Mouse (Mus musculus): ENCODE measurements around the gene Slc38a8. TPM values are rescaled to one million over a fixed set of nuclear protein-coding genes. Genes with fewer than 3 reads are reported as not detected.

The Slc38a8 gene
- total RNA-seq, 2 experiments from 2014 or later = not detected

DNA sequence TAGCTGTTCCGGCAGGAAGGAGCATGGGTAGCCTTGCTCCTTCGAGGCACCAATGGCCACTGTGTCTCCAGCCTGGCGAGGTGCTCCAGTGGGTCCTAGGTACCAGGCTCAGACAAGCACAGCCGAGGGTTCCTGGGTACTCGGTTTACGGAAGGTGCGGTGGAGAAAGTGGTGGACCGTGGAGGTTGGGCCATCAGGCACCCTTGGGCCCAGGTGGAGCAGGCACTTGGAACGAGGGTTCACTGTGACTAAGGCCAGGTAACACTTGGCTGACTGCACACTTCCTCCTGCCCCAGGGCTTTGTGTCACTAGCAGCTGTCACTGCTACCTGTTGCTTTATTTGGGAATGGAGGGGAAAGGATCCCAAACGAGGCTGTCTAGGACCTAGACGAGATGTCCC lies 64.0 kb downstream of the Slc38a8 start:
- no peak for DNase-seq

DNA sequence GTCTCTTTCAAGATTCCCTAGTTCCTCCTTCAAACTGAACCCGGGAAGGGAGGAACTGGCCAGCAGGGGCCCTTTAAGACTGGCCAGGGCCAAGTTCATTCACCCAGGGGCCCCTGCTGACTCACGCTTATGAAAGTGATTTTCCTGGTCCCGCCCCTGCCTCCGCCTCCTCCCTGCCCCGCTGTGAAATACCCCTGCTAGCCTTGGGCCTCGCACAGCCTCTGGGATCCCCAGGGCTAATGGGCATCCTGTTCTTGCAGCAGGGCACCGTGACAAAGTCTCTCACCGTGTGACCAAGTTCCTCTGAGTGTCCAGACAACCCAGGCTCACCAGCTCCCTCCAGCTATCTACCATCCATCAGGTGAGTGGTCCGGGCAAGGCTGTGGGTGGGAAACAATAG lies 64.6 kb downstream of the Slc38a8 start:
- peak; percentile 75 for DNase-seq

DNA sequence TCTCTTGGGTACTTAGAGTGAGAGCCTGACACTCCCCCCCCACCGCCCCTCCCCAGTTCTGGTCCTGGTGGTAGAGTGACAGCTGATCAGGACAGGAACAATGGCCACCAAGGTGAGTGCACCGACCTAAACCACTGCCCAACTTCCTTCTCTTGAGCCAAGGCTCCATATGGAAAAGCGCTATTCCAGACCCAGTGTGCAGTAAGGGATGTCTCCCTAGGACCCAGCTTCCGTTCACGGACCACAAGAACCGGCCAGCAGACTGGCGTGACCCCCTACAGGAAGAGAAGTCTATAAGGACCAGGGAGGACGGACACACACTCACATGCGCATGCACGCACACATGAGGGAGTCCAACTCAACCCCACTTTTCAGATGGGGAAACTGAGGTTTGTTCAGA lies 65.2 kb downstream of the Slc38a8 start:
- no peak for DNase-seq

DNA sequence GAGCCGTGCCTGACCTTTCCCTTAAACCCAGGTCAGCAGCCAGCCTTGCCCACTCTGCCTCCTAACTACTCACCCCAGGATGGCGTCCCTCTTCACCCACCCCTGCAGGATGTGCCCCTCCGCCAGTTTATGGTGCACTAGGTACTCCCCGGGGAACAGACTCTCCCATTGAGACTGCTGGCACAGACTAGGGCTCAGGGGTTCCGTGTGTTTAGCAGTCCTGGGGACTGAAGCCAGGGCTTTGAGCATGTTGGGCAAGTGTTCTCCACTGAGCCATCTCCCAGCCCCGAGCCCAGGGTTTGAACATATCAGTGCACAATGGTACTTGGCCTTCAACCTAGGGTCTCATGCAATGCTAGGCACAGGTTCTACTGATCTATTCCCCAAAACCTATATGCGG lies 66.0 kb downstream of the Slc38a8 start:
- no peak for DNase-seq

DNA sequence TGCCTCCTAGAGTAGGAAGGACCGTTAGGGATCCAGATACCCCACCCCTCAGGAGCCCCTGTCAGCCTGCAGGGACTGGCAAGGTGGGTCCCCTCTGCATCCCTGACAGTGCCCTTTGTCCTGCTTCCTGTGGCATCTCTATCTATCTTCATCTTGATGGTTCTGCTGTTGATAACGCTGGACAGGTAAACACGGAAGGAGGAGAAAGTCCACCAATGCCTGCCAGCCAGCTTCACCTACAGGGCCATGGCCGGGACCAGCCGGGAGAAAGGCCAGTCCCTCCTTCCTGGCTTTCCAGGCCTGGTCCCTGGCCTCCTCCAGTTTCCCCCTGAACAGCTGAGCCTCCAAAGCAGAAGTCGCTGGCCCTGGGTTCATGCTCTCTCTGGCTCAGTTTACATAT lies 66.9 kb downstream of the Slc38a8 start:
- no peak for DNase-seq

DNA sequence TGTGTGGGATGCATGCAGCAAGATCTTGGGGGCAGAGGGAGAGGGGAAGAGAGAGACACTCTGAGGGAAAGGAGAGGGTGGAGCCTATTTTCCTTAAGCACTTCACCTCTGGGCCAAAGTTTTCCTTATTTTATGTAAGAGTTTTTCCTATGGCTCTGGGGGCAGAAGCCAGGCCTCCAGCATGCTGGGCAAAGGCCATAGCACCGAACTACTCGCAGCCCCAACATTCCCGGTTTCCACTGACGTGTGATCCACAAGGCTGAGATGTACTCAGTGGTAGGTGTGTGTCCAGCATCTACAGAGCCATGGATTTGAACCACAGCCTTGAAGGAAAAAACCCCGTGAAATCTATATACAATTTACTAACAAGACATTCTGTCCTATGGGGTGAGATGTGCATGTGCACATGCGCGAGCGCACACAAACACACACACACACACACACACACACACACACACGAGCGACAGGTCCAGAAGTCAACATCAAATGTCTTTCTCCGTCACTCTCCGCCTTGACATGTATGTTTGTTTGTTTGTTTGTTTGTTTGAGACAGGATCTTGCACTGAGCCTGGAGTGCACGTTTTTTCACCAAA lies 67.8 kb downstream of the Slc38a8 start, which contains the start of gene Osgin1:
TSS of gene Osgin1 (plus strand) at position 543 of the 593 bp plus-strand sequence.
- DNase-seq = no peak

DNA sequence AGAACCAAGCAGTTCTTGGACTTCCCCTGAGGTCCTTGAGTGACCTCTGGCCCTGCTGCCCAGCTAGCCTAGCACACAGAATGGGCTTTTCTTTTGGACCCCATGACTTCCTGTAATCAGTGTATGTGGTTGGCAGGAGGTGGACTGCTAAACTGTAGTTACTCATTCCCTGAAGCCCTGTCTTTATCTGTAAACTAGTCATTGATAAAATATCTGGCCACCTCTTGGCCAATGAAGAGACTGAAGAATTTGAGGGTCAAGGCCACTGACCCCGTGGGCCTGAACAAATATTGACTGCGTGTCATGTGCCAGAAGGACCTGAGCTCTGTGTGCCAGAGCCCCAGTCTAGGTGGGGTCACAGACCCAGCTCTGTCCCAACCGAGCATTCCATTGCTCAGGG lies 69.1 kb downstream of the Slc38a8 start:
- DNase-seq = no peak

DNA sequence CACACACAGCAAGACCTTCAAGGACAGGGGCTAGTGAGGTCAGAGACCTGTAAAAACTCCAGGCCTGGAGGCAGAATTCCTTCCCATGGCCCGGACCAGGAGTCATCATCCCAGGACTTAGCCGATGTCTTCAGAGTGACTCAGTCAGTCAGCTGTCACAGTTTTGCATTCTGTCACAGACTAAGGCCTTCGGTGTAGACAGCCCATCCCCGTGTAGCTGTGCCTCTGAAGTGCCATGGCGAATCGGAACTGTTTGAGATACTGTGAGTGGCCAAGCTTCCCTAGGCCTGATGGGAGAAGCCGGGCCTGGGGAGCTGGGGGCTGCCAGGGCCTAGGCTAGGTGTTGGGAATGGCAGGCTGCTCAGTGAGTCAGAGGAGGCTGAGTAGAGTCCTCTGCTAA lies 70.8 kb downstream of the Slc38a8 start:
- DNase-seq = no peak

DNA sequence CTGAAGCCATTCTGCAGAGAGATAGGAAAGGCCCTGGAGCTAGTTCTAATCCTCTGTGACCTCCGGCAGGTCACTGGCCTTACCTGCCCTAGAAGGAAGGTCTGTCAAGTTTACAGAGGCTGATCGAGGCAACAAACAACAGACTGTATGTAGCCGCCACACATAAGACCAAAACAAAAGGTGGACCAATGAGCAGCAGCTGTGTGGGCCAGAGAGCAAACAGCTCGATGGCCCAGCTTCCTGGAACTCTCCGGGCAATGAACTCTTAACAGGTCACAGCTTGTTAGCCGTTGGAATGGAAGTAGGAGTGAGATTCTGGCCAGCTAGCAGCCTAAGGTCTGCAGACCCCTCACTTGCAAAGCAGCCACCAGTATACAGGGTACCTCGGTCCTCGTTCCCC lies 71.2 kb downstream of the Slc38a8 start:
- no peak for DNase-seq

Other genes with a start within 250 kb of the Slc38a8 start
- gene Hsbp1, start 157.2 kb downstream of the Slc38a8 start, total RNA-seq (2021) = 100 to 1,000 TPM; 176 to 187 TPM
- 10 to 100 TPM; 66.8 to 67.5 TPM for gene Mlycd, start 106.8 kb downstream of the Slc38a8 start, total RNA-seq (2021)
- 1 to 10 TPM; 2.5 to 5.0 TPM for gene Osgin1, start 67.6 kb downstream of the Slc38a8 start, total RNA-seq (2021)
- gene Necab2, start 55.0 kb downstream of the Slc38a8 start, total RNA-seq (2021) = under 1 TPM; 0.38 to 0.73 TPM
- 10 to 100 TPM; 55.4 to 65.0 TPM for gene Mbtps1, start 57.0 kb upstream of the Slc38a8 start, total RNA-seq (2021)
- gene Hsdl1, start 73.5 kb upstream of the Slc38a8 start, total RNA-seq (2021) = 10 to 100 TPM; 13.0 to 15.0 TPM
- not detected for gene Dnaaf1, start 73.5 kb upstream of the Slc38a8 start, total RNA-seq (2021)
- gene Taf1c, start 103.5 kb upstream of the Slc38a8 start, total RNA-seq (2021) = 1 to 10 TPM; 3.6 to 4.4 TPM
- not detected for gene Adad2, start 111.0 kb upstream of the Slc38a8 start, total RNA-seq (2021)
- under 1 TPM; 0.45 to 0.82 TPM for gene Kcng4, start 134.0 kb upstream of the Slc38a8 start, total RNA-seq (2021)
- 10 to 100 TPM; 69.8 to 78.6 TPM for gene Wfdc1, start 164.7 kb upstream of the Slc38a8 start, total RNA-seq (2021)
- gene Atp2c2, start 198.3 kb upstream of the Slc38a8 start, total RNA-seq (2021) = not detected

Data from gastrocnemius, postnatal 10 days (tissue).